Mouse (Mus musculus): ENCODE results near the gene Tgfbr3l. TPM values are rescaled to one million over a fixed set of nuclear protein-coding genes. Genes with fewer than 3 reads are reported as not detected.
A peak's percentile ranks its signal among the peaks of the same experiment; 100 is the strongest.

Tgfbr3l gene
- polyA plus RNA-seq, 1 experiment from 2014 or later, result 1.1 TPM

- H3K36me3 ChIP-seq (ENCODE audit: control insufficient read depth, insufficient read depth, low read length), result peaks cover 50% of the 10 kb centered on the region
- no peak overlapping the region for H3K27ac ChIP-seq (replicated peaks)
- H3K27me3 ChIP-seq (ENCODE audit: control insufficient read depth, insufficient read depth, low read length), result no peaks in the 10 kb centered on the region
- no peak overlapping the region for H3K4me3 ChIP-seq (ENCODE audit: low read depth, low read length)
- DNase-seq (ENCODE audit: low spot score) (peak; percentile 9), ATAC-seq (ENCODE audit: low FRiP score, low TSS enrichment) (no peak)
- H3K9ac ChIP-seq (ENCODE audit: low read length), result no peak overlapping the region
- TF ChIP-seq EP300 (optimal IDR thresholded peaks at IDR 0.05), result no peak
- TF ChIP-seq CTCF (IDR thresholded peaks at IDR 0.05; ENCODE audit: low read depth), result no peak
- no peaks in the 10 kb centered on the region for H3K4me1 ChIP-seq (replicated peaks; ENCODE audit: control insufficient read depth, insufficient read depth)
- WGBS, result 87% methylated on average over 15 of the region's 15 CpGs
- no peak overlapping the region for H3K4me2 ChIP-seq (replicated peaks; ENCODE audit: low read depth)
- H3K9me3 ChIP-seq (ENCODE audit: control insufficient read depth, low read length), result no peaks in the 10 kb centered on the region
Measured at GRCm38 (mm10) chr8:4265160-4265914, 17.3 kb downstream of the Tgfbr3l start.

- Histone ChIP-seq H3K9me3 (ENCODE audit: control insufficient read depth, low read length) (no peaks in the 10 kb centered on the region), H3K36me3 (ENCODE audit: control insufficient read depth, insufficient read depth, low read length) (peaks cover 41% of the 10 kb centered on the region), H3K4me3 (ENCODE audit: low read depth, low read length) (no peak overlapping the region)
Measured at GRCm38 (mm10) chr8:4267627-4268026, 19.6 kb downstream of the Tgfbr3l start.

GRCm38 (mm10) chr8:4269609-4270008 lies 21.6 kb downstream of the Tgfbr3l start:
- Histone ChIP-seq H3K27ac (replicated peaks) (no peak overlapping the region), H3K9me3 (ENCODE audit: control insufficient read depth, low read length) (no peaks in the 10 kb centered on the region), H3K4me1 (replicated peaks; ENCODE audit: control insufficient read depth, insufficient read depth) (no peaks in the 10 kb centered on the region), H3K4me2 (replicated peaks; ENCODE audit: low read depth) (no peak overlapping the region), H3K4me3 (ENCODE audit: low read depth, low read length) (no peak overlapping the region), H3K27me3 (ENCODE audit: control insufficient read depth, insufficient read depth, low read length) (no peaks in the 10 kb centered on the region), H3K36me3 (ENCODE audit: control insufficient read depth, insufficient read depth, low read length) (peaks cover 41% of the 10 kb centered on the region), H3K9ac (ENCODE audit: low read length) (no peak overlapping the region)
- 90% methylated on average over 6 of the region's 6 CpGs for WGBS
- no peak for DNase-seq (ENCODE audit: low spot score)
- no peak for ATAC-seq (ENCODE audit: low FRiP score, low TSS enrichment)
- TF ChIP-seq EP300 (optimal IDR thresholded peaks at IDR 0.05) (no peak), CTCF (IDR thresholded peaks at IDR 0.05; ENCODE audit: low read depth) (no peak)

More at GRCm38 (mm10) chr8:4267627-4268026, 19.6 kb downstream of the Tgfbr3l start:
- no peaks in the 10 kb centered on the region for H3K4me1 ChIP-seq (replicated peaks; ENCODE audit: control insufficient read depth, insufficient read depth)
- H3K9ac ChIP-seq (ENCODE audit: low read length), result no peak overlapping the region
- DNase-seq (ENCODE audit: low spot score) (no peak), ATAC-seq (ENCODE audit: low FRiP score, low TSS enrichment) (peak; percentile 59; the same call in 1 of the 2 replicates)
- WGBS, result 76% methylated on average over 15 of the region's 15 CpGs
- no peak overlapping the region for H3K27ac ChIP-seq (replicated peaks)
- TF ChIP-seq CTCF (IDR thresholded peaks at IDR 0.05; ENCODE audit: low read depth), result peak; percentile 65
- TF ChIP-seq EP300 (optimal IDR thresholded peaks at IDR 0.05), result no peak
- no peak overlapping the region for H3K4me2 ChIP-seq (replicated peaks; ENCODE audit: low read depth)
- no peaks in the 10 kb centered on the region for H3K27me3 ChIP-seq (ENCODE audit: control insufficient read depth, insufficient read depth, low read length)

- TF ChIP-seq EP300 (optimal IDR thresholded peaks at IDR 0.05) (no peak), CTCF (IDR thresholded peaks at IDR 0.05; ENCODE audit: low read depth) (no peak)
- no peaks in the 10 kb centered on the region for H3K27me3 ChIP-seq (ENCODE audit: control insufficient read depth, insufficient read depth, low read length)
- H3K9me3 ChIP-seq (ENCODE audit: control insufficient read depth, low read length), result no peaks in the 10 kb centered on the region
- 0 out of 2 replicates have a peak, but pooled peaks cover 2% of the 10 kb centered on the region for H3K4me1 ChIP-seq (replicated peaks; ENCODE audit: control insufficient read depth, insufficient read depth)
- peaks cover 8% of the 10 kb centered on the region; the same call in 1 of the 2 replicates for H3K36me3 ChIP-seq (ENCODE audit: control insufficient read depth, insufficient read depth, low read length)
- H3K27ac ChIP-seq (replicated peaks), result peak within 1 kb of the TSS; percentile 74
- peak within 1 kb of the TSS; percentile 77 for H3K4me2 ChIP-seq (replicated peaks; ENCODE audit: low read depth)
- DNase-seq (ENCODE audit: low spot score), result peak; percentile 96
- WGBS, result under 1% methylated on average over 39 of the region's 39 CpGs
- ATAC-seq (ENCODE audit: low FRiP score, low TSS enrichment), result peak; percentile 99
- peak within 1 kb of the TSS; percentile 84 for H3K4me3 ChIP-seq (ENCODE audit: low read depth, low read length)
- H3K9ac ChIP-seq (ENCODE audit: low read length), result peak within 1 kb of the TSS; percentile 89
Measured at GRCm38 (mm10) chr8:4275275-4276110, 27.5 kb downstream of the Tgfbr3l start, which contains the start of gene Timm44. TSS of gene Timm44 (minus strand) at chr8:4275913.

GRCm38 (mm10) chr8:4276111-4276465 lies 28.1 kb downstream of the Tgfbr3l start:
- peak overlapping the region; percentile 84 for H3K4me3 ChIP-seq (ENCODE audit: low read depth, low read length)
- ATAC-seq (ENCODE audit: low FRiP score, low TSS enrichment) (no peak), DNase-seq (ENCODE audit: low spot score) (no peak)
- TF ChIP-seq EP300 (optimal IDR thresholded peaks at IDR 0.05) (no peak), CTCF (IDR thresholded peaks at IDR 0.05; ENCODE audit: low read depth) (no peak)
- WGBS, result 19% methylated on average over 9 of the region's 9 CpGs
- H3K4me1 ChIP-seq (replicated peaks; ENCODE audit: control insufficient read depth, insufficient read depth), result 0 out of 2 replicates have a peak, but pooled peaks cover 2% of the 10 kb centered on the region
- no peaks in the 10 kb centered on the region for H3K27me3 ChIP-seq (ENCODE audit: control insufficient read depth, insufficient read depth, low read length)
- H3K9me3 ChIP-seq (ENCODE audit: control insufficient read depth, low read length), result no peaks in the 10 kb centered on the region
- H3K9ac ChIP-seq (ENCODE audit: low read length), result peak overlapping the region; percentile 89
- H3K27ac ChIP-seq (replicated peaks), result peak overlapping the region; percentile 74; the same call in 1 of the 2 replicates
- peak overlapping the region; percentile 77 for H3K4me2 ChIP-seq (replicated peaks; ENCODE audit: low read depth)
- H3K36me3 ChIP-seq (ENCODE audit: control insufficient read depth, insufficient read depth, low read length), result peaks cover 8% of the 10 kb centered on the region; the same call in 1 of the 2 replicates

Measured in stomach, postnatal 0 days (tissue).